Mouse (Mus musculus) retina, embryonic 14.5 days (tissue): Measurements from ENCODE around the gene Slc22a5.
A peak's percentile ranks its signal among the peaks of the same experiment; 100 is the strongest.
"Not testable (repeated sequence)": the region's sequence is repeated elsewhere in the genome, so short reads cannot be mapped to it uniquely, and the experiment has no call there.

Source experiments
- DNase-seq: peaks from one replicate; pipeline ENCODE4 v3.0.0-alpha.2; 2015; ENCODE audit warnings: low spot score

Slc22a5 gene

GRCm38 (mm10) chr11:53888242-53888641 lies 3.2 kb downstream of the Slc22a5 start:
- no peak for DNase-seq

GRCm38 (mm10) chr11:53883287-53883686 lies 8.2 kb downstream of the Slc22a5 start:
- DNase-seq: no peak

- not testable (repeated sequence) for DNase-seq
These were observed 13.4 kb downstream of the Slc22a5 start for GRCm38 (mm10) chr11:53878096-53878495.

GRCm38 (mm10) chr11:53876488-53876887 lies 15.0 kb downstream of the Slc22a5 start:
- DNase-seq: no peak

- DNase-seq: no peak
These were observed 16.8 kb downstream of the Slc22a5 start for GRCm38 (mm10) chr11:53874706-53875105.

- DNase-seq: not testable (repeated sequence)
These were observed 17.4 kb downstream of the Slc22a5 start for GRCm38 (mm10) chr11:53873909-53874704.

- no peak for DNase-seq
These were observed 19.5 kb downstream of the Slc22a5 start for GRCm38 (mm10) chr11:53871786-53872507.

- no peak for DNase-seq
These were observed 22.3 kb downstream of the Slc22a5 start for GRCm38 (mm10) chr11:53869172-53869571.

- DNase-seq: not testable (repeated sequence)
These were observed 23.1 kb downstream of the Slc22a5 start for GRCm38 (mm10) chr11:53868323-53868722.

GRCm38 (mm10) chr11:53864724-53865310 lies 26.6 kb downstream of the Slc22a5 start:
- DNase-seq: not testable (repeated sequence)

- not testable (repeated sequence) for DNase-seq
These were observed 30.5 kb downstream of the Slc22a5 start for GRCm38 (mm10) chr11:53860944-53861343.

GRCm38 (mm10) chr11:53858761-53859580 lies 32.5 kb downstream of the Slc22a5 start, which contains the start of gene Gm12216:
TSS of gene Gm12216 (minus strand) at chr11:53859256.
- DNase-seq: peak; percentile 51

GRCm38 (mm10) chr11:53858058-53858760 lies 33.3 kb downstream of the Slc22a5 start:
- DNase-seq: no peak

- no peak for DNase-seq
These were observed 37.8 kb downstream of the Slc22a5 start for GRCm38 (mm10) chr11:53853665-53854064.

GRCm38 (mm10) chr11:53851795-53852194 lies 39.7 kb downstream of the Slc22a5 start:
- DNase-seq: no peak

GRCm38 (mm10) chr11:53849588-53850320 lies 41.7 kb downstream of the Slc22a5 start:
- DNase-seq: peak; percentile 85

GRCm38 (mm10) chr11:53845680-53846079 lies 45.8 kb downstream of the Slc22a5 start:
- DNase-seq: no peak

GRCm38 (mm10) chr11:53843106-53843505 lies 48.4 kb downstream of the Slc22a5 start:
- DNase-seq: no peak

- no peak for DNase-seq
These were observed 49.3 kb downstream of the Slc22a5 start for GRCm38 (mm10) chr11:53842161-53842581.

- no peak for DNase-seq
These were observed 49.9 kb downstream of the Slc22a5 start for GRCm38 (mm10) chr11:53841514-53841913.
